Mouse (Mus musculus) erythroblast, adult 5-6 weeks (primary cell): Measurements from ENCODE around the gene Arl15. TPM values are rescaled to one million over a fixed set of nuclear protein-coding genes. Genes with fewer than 3 reads are reported as not detected.

Source experiments
- ATAC-seq: replicated peaks from 2 replicates; pipeline ENCODE4 v1.8.0; 2016; ENCODE audit warnings: moderate number of reproducible peaks, mild to moderate bottlenecking, moderate TSS enrichment, inconsistent platforms; ENCODE audit not compliant: poor library complexity, low FRiP score, severe bottlenecking
- total RNA-seq, 2 experiments: library from RNA; stranded (forward) in 1 of 2; stranded (reverse) in 1 of 2; fragments of 150-400 nt in 1 of 2; fragments of 200-764, 138-1000 nt in 1 of 2; gene quantifications; 2 replicates each; pipeline versions ENCODE4 v1.2.3 to v1.2.4; 2015 to 2017; ENCODE audit warnings: low replicate concordance in 2 of 2

Arl15 gene
- total RNA-seq, 2 experiments from 2014 or later, result 7.3 to 9.0 TPM

DNA sequence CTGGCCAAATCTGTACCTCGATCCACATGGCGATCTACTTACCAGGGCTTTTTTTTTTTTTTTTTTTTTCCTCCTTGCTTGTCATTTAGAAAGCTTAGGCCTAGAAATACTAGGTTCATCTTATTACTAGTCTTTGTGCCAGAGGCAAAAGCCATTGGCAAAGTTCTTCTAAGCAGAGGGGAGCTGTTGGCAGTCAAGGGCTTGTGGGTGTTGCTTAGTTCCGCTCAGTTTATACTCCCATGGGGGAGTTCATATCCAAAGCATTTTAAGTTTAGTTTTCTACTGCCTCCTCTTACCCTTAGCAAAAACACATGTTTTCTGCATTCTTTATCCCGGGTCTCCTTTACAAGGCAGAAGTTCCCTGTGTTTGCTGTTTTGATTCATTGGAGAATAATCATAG, 325.5 kb downstream of the Arl15 start:
- ATAC-seq, result no peak

DNA sequence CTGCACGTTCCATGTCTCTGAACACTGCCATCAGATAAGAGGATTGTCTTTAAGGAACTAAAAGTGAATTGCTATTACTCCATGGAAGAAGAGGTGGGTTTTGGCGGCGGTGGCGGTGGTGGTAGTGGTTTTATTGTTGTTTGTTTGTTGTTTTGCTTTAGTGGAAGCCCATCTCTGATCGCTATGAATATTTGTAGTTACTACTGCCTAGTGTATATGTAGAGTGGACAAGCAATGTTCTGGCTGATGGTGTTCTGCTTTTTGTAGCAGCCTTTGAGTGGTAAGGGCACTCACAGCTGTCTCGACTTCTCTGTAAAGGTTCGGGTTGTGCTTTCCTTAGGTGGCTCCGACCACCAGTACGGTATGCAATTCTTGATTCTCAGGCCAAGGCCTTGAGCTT, 327.3 kb downstream of the Arl15 start:
- ATAC-seq, result no peak

DNA sequence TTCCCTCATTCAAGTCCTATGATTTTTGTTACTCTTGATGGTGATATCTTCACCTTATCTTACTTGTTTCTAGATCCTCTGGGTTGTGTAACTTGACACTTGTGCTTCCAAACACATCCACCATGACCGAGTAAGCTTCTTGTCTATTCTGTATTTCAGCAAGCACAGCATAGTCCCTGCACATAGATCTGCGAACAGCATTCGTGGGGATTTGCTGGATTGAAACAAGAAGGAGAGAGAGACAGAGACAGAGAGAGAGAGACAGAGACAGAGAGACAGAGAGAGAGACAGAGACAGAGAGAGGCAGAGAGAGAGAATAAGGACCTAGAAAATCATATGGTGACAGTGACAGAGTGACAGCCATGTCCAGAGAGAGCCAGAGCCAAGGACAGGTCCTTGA, 329.1 kb downstream of the Arl15 start:
- no peak for ATAC-seq

DNA sequence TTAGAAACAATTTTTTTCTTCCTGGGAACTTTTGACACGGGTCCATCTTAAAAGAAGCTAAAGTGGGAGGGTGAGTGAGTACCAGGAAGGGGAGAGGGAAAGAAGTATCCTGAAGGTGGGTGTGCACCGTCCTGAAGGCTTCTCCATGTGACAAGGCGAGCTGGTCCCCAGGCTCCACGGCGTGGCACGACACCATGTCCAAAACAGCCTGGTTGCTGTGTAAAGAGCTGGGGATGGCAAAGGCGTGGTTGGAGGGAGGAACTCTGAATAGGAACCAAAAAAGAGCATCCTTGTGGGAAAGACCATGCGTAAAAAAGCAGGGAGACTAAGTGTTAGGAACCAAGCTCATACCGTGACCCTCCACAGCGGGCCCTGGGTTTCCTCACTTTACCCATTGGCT, 330.1 kb downstream of the Arl15 start:
- ATAC-seq, result no peak

DNA sequence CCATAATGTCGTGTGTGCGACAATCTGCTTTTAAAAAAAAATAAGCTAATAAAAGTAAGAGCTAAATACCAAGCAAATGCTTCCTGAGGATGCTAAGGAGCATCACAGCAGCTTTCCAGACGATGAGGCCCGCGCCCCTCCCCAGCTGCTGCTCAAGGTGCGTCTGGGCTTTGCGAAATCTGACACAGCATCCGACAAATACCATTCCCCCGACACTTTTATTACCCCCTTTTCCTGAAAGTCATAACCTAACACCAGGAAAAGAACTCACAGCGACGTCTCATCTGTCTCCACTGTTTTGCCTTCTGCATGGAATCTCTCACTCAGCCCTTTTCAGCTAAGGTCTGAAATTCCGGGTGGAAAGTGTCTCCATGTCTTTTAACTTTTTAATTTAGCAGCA, 330.7 kb downstream of the Arl15 start:
- no peak for ATAC-seq

DNA sequence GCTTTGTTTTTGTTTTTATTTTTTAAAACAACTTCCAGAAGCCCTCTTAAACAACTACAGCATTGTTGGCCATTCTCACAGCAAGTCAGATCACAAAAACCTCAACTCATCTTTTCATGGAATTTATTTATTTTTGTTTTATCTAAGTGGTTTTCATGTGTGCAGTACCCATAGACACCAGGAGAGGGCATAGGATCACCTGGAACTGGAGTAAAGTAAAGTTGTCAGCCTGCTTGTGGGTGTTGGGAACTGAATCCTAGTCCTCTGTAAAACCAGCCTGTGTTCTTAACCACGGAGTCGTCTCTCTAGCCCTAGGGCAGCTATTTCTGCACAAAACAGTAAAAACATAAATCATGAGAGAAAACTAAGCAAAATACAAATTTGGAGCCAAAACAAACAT, 334.1 kb downstream of the Arl15 start:
- ATAC-seq, result no peak

DNA sequence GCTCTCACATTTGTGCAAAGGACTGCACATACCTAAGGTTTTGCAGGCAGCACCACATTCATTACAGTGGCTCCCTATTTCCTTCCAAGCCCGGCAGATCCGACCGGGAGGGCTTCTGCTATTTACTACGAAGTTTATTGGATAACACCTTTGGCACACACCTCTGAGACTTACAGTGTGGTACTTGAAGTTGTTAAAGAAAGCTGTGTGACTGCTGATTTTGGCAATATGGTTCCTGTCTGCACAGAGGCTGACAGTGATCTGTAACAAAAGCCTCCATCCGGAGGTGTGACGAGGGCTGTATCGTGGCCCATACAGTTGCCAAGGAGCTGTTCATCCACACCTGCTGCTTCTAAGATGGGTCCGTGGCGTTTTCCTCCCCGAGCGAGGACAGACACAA, 335.7 kb downstream of the Arl15 start:
- no peak for ATAC-seq

DNA sequence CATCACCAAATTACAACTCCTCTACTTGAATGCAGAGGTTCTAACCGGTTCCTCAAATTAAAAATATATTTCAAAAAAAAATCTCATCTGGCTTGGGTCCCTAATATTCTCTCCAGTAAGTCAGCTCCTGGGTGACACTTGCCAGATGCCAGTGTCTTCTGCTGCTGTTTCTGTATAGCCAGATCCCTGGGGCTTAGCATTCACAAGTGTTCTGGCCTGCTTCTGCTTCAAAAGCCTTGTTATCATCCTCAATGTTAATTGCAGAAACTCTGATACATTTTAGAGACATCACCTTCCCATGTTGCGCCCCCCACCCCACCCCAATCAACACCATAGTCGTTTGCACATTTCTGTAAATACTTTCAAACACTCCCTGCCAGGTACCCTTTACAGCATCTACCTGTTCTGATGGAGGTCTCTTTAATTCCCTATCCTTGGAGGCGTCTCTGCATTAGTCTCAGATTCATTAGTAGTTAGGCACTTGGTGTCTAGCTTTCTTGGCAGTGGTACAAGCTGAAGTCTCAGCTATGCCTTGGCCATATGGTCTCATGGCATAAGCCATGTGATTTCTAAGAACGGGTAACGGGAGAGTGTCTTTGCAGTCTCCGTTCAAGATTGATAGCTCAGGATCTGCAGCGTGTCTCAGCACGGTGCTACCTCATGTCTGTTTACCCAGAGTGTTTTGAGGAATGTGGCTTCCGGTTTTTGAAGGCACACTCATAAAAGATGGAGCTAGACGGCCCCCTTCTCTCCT, 336.4 kb downstream of the Arl15 start:
- ATAC-seq, result no peak

DNA sequence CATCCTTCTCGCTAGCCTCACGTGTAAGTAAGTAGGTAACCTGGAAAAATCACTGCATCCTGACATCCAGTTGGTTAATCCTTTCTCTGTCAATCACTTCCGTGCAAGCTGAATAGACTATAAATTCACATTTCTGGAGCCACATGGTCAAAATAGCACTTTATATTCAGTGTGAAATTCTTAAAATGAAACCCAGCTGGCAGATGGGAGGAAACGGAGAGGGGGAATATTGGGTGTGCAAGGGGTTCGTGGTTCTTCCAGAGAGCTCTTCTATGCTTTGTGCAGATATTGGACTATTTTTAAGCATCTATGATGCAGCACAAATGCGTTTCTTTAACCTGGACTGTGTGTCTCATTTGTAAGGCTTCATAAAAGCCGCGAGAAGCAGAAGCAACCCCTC, 344.6 kb downstream of the Arl15 start:
- no peak for ATAC-seq

DNA sequence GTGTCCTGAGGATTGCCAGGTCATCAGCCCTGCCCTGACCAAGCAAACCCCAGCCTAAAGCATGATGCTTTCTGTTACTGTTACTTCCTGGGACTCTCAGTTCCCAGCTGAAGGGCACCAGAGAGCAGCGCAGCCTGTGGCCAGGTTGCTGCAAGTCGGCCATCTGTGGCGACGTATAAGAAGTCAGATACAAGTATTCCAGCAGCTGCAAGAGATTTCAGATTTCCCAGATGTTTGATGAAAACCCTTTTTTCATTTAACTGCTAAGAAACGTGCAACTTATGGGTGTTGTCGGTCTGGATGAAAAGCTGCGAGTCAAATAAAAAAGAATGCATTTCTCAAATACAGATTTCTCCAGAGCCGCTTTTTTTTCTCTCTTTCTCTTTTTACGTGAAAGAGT, 345.3 kb downstream of the Arl15 start:
- ATAC-seq, result no peak

DNA sequence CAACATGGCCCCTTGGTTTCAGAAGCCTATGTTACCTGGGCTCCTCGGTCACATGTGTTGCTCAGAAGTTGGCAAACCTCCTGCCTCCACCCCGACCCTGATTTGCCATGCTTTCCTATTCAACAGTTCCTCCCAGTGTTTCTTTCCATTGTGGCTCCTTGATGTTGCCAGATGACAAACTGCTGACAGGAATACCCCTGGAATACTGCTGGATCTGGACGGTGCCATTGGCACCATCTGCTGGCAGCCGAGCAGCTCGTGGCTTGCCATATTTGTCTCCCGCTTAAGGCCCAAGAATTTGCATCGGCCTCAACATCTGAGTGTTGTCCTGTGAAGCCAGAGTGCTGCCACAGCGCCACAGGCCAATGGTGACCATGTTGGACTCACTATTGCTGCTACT, 348.5 kb downstream of the Arl15 start:
- ATAC-seq, result no peak

DNA sequence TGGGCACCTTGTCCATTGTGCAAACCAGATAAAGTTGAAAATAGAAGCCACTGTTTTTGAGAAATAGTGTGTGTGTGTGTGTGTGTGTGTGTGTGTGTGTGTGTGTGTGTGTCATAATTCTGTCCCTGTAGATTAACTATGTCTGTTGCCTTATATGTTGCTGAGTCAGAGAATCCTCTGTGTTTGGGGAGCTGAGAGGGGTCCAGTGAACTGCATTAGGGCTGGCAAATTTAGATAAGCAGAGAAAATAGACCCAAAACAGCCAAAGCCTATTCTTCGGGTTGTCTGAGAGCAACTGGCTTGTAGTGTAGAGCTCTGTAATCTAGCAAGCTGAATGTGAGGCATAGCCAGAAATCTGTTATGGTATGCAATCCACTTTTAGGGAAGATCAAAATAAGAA, 348.9 kb downstream of the Arl15 start:
- no peak for ATAC-seq

DNA sequence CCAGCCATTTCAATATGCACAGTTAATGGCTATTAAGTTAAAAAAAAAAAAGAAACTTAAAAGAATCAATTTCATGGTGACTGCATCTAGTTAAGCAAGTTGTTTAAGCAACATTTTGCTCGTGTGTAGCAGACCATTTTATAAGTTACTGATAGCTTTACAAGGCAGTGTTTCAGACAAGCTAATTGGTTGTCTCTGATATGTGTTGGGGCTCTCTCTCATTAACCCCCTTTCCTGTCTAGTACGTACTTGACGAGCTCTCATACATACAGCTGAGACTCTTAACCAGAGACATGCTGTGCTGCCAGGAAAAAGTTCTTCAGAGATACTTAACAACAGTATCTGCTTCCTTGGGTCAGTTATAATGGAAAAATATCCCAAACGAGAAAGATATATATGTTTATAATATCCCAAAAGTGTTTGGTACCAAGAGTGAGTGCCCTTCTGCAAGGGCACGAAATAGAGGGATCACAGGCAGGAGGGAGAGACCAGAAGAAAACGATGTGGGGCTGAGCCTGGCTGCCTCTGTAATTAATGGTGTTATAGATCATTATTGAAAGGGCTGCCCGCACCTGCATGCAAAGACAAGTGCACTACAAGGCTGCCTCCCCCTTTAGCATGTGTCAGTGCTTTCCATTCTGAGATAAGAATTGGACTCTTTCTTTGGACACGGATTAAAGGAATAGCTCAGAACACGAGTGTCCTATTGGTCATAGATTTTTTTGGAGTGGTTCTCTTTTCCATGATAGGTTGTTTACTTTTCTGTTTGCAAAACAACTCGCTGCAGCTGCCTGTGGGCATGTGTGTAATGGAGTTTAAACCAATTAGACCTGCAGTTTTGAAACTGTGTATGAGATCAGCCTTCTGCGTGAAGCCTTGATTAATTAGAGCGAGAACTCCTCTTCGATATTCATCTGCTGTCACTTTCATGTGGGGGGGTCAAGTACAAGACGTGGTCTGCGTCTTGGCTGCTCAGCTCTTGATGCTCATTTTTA, 350.0 kb downstream of the Arl15 start:
- no peak for ATAC-seq

DNA sequence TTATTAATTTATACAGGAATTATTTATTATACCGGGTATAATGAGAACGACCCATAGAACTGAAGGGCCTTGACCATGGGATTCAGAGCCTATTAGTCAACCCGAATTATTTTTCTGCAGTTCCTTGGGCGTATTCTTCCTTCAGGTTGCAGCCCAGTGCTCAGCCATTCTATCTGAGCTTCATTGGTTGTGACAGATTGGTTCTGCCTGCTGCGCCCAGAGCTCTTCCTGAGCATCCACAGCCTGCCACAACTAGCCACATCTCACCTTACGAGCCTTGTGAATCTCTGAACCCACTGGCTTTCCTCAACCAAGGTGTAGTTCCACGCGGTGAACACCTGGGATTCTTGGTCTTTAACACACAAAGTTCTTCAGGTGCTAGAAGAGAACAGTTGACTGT, 350.9 kb downstream of the Arl15 start:
- ATAC-seq, result no peak

DNA sequence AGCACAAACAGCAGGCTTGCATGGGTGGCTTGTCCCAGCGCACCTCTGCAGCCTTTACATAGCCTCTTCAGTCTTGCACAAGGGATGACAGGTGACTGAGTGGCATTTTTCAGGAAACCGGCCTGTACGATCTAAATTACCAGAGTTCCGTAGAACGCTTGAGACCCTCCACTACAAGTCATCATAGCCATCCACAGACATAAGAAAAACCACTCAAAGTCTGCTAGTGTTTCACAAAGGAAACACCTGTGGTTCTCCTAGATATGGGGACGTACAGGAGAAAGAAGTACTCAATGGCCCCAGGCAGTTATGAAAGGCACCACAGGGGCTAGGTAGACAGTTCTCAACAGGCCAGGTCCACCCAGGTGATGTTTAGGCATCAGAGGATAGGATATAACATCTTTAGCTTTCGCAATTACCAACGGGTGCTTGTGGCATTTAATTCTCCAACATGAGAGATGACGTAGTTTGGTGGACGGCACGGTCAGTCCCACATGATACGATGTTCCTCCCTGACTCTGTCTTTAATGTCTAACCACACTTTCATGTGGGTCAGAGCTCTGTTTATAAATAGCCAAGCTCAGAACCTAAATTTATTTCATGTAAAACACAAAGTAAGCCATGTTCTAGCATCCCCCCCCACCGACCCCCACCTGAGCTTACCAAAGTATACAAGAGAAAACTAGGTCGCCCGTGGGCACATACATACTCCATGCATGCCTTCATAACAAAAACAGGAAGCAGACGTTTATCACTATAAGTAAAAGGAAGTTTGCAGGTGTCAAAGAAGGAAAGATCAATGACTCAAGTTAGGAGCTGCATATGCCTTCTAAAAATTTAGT, 356.8 kb downstream of the Arl15 start:
- no peak for ATAC-seq

DNA sequence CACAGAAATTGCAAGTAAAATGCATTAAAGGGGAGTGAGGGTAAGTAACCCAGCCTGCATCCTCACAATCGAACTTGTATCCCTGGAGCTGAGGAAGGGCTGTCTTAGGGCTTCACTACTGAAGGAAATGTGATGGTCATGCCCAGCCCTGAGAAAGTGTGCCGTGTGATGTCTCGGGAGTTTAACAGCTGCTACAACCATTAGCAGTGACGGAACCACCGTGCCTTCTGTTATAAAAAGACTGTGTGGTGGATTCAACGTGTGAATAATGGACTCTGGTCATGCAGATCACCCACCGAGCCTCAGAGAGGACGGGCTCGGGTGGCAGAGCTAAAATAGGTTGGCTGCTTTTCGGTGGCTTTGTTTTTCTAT, 357.4 kb downstream of the Arl15 start:
- ATAC-seq, result no peak

DNA sequence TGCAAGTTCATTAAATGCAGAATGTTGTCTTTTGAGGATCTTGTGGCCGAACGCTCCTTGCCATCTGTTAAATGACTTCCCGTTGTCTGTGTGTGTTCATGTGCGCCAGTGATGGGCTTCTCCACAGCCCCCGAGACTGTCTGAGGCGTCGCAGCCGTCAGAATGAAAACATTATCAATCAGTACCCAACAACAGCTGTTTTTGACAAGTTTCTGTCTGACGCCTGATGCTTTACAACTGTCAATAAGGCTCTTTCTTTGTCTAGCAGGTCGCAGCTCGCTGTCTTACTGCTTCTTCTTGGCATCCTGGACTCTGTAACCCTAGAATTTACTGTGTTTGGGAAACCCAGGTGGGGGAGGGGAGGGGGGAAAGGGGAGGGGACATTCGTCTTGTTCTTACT, 362.4 kb downstream of the Arl15 start:
- ATAC-seq, result no peak

DNA sequence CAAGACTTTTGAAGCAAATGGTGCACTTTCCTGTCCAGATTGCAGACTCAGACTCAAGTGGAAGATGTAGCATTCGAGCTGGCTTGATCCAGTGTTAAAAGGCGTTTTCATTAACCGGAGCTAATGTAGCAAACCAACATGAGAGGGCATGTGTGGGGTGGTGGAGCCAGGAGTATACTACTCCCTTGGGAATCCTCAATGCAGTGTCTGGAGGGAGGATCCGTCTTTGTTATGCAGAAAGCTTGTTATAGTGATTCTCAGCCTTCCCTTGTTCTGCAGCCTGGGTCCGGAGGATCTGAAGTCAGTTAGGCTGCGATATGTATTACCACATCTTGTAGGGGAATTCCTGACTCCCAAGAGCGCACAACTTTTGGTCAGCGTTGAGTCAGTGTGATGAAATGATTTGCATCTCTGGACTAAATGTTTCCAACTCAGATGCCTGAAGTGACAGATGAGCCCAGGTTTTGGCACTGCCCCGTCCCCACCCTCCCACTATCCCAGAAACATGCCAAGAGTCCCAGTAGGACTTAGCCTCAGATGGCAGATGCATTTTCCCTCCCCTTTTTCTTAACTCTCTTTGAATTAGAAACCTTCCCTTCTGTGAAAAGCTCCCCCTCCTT, 363.9 kb downstream of the Arl15 start:
- no peak for ATAC-seq

DNA sequence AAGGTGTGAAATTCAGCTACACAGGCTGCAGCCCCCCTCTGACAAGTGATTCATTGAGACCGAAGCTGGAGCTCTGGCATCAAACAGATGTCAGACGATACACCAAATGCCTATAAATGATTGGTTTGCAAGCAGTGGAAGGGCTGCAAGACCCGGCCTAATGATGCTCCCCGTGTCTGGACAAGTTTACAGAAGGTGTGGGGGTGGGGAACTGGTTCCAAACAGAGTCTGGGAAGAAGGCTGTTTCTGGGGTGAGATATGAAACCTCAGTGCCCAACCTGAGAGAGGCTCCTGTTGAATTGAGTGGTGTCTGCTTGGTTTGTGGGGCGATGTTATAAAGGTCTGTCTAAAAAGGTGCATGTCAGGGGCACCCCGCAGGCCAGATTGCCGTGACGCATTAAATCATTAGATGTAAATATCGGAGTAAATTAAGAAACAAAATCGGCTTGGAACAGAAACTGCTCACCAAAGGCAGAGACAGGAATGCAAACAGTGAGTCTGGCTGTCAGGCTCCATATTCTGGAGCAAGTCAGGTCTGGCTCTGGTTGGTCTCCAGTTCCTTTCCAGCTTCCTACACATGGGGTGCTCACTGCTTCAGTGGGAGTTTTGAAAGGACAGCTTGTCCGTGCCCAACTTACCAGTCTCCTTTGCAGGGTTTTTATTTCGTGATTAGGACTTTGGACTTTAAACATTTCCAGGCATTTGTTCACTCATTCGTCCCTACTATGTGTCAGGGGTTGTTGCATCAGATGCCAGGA, 365.5 kb downstream of the Arl15 start:
- ATAC-seq, result no peak
